In the genomic region with DNA sequence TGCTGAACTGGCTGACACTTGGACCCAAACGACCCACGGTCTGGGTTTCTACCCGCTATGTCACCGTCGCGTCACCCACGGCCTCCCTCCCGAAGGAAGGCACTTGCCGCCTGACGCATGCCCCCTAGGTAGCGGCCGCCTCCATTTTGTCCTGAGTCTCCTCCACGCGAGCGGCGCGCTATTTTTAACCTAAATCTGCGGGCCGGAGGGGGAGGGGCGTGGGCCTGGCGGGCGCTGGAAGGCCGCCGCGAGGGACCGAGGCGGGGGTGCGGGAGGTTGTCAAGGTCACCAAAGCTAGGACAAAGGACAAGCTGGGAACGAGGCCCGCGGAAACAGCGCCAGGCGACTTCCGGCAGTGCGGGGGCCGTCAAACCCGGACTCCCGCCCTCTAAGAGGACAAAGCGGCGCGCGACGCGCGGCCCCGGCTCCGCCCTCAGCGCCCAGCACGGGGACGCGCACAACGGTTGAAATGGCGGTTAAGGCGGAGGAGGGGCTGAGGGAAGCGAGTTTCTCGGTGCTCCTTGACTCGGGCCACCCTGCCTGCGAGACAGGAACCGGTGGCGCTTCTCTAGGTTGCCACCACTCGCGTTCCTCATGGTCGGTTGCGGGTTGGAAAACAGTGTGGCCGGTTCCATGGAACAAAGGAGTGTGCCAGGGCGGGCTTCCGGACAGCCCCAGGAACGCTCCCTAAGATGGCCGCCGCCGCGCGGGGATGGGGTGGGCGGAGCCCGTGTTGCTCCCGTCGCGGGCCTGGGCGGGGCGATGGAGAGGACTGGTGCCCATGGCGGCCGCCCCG, we compare ENCODE assay signal across 1 mouse cellular context.
A peak's percentile ranks its signal among the peaks of the same experiment; 100 is the strongest.
TF ChIP-seq lines count a peak whose summit lies in the region.

Cox20 (plus strand) TSS at position 742 of the 796 bp plus-strand sequence.

TF ChIP-seq in MEL, 35 proteins besides CTCF, POLR2A, EP300 and RAD21 (continued from another document):
- TF ChIP-seq TBP (IDR thresholded peaks at IDR 0.05; ENCODE audit: low read depth, low read length) (0 out of 2 replicates have a peak, but pooled peaks have one; percentile 44), MYC (IDR thresholded peaks at IDR 0.05; ENCODE audit: low read depth, low read length) (no peak; the same call in 1 of the 2 replicates)
TF ChIP-seq in MEL: peak in this region for 15.
